Mouse (Mus musculus) heart, embryonic 14.5 days (tissue): Measurements from ENCODE around the gene Hcn2. TPM values are rescaled to one million over a fixed set of nuclear protein-coding genes. Genes with fewer than 3 reads are reported as not detected.
"Not testable (repeated sequence)": the region's sequence is repeated elsewhere in the genome, so short reads cannot be mapped to it uniquely, and the experiment has no call there.

Experiments
- ATAC-seq: fragments of 200-750 bp; cut with Nextera tagmentation; 2 replicates; pipeline ENCODE4 v1.8.0; 2017; ENCODE audit warnings: low read depth, moderate TSS enrichment; ENCODE audit not compliant: insufficient number of reproducible peaks, insufficient read depth, low FRiP score
- H3K27ac ChIP-seq, 2 experiments: fragments of 200-500 bp in 1 of 2; fragments of 300-500 bp in 1 of 2; sonication (generic) in 1 of 2; replicated peaks in 1 of 2; 2 replicates each; pipeline ENCODE4 v1.5.1; 2012 to 2014; ENCODE audit warnings: low read depth in 2 of 2, low read length in 2 of 2, control low read depth in 1 of 2, mild to moderate bottlenecking in 1 of 2, mixed read lengths in 1 of 2; ENCODE audit not compliant: control insufficient read depth in 1 of 2, insufficient read depth in 1 of 2
- H3K27me3 ChIP-seq: fragments of 300-500 bp; sonication (generic); 2 replicates; pipeline ENCODE4 v1.6.1; 2014; ENCODE audit warnings: mild to moderate bottlenecking, low read length, control low read depth; ENCODE audit not compliant: control insufficient read depth, insufficient read depth
- H3K36me3 ChIP-seq: fragments of 300-500 bp; sonication (generic); 2 replicates; pipeline ENCODE4 v1.6.1; 2014; ENCODE audit warnings: mild to moderate bottlenecking, control low read depth, low read length, mixed read lengths; ENCODE audit not compliant: control insufficient read depth, insufficient read depth
- H3K4me1 ChIP-seq, 2 experiments: fragments of 200-500 bp in 1 of 2; fragments of 300-500 bp in 1 of 2; sonication (generic) in 1 of 2; 2 replicates each; pipeline ENCODE4 v1.6.1; 2012 to 2014; ENCODE audit warnings: low read length in 2 of 2, control low read depth in 1 of 2, mixed read lengths in 1 of 2; ENCODE audit not compliant: control insufficient read depth in 2 of 2, insufficient read depth in 2 of 2
- H3K4me2 ChIP-seq: fragments of 300-500 bp; sonication (generic); 2 replicates; pipeline ENCODE4 v1.6.1; 2014; ENCODE audit warnings: mild to moderate bottlenecking, low read length
- H3K4me3 ChIP-seq, 2 experiments: fragments of 200-500 bp in 1 of 2; fragments of 300-500 bp in 1 of 2; sonication (generic) in 1 of 2; 2 replicates each; pipeline ENCODE4 v1.5.1; 2012 to 2014; ENCODE audit warnings: low read length in 2 of 2, mild to moderate bottlenecking in 2 of 2, control low read depth in 1 of 2, low read depth in 1 of 2, moderate library complexity in 1 of 2; ENCODE audit not compliant: control insufficient read depth in 1 of 2, insufficient read depth in 1 of 2
- H3K9ac ChIP-seq: fragments of 300-500 bp; sonication (generic); 2 replicates; pipeline ENCODE4 v1.6.1; 2014; ENCODE audit warnings: mild to moderate bottlenecking, low read length
- H3K9me3 ChIP-seq: fragments of 300-500 bp; sonication (generic); 2 replicates; pipeline ENCODE4 v1.6.1; 2016; ENCODE audit warnings: low read length, control low read depth; ENCODE audit not compliant: control insufficient read depth
- WGBS: fragments of 180-500 bp; shearing (Covaris S2); extraction: QIAGEN DNeasy Blood & Tissue Kit; methylation state at CpG from one replicate; pipeline ENCODE4 v1.1.7; 2014; 5-methylcytosine and 5-hydroxymethylcytosine counted together
- polyA plus RNA-seq: library from polyadenylated mRNA; unstranded; fragments of >200 nt; fragmentation: Nextera tagmentation; extraction: Ambion mirVana; gene quantifications from 2 replicates; pipeline ENCODE4 v1.2.1, GENCODE M21; 2014

Hcn2 gene
- polyA plus RNA-seq, 1 experiment from 2014 or later = 0.05 TPM

DNA sequence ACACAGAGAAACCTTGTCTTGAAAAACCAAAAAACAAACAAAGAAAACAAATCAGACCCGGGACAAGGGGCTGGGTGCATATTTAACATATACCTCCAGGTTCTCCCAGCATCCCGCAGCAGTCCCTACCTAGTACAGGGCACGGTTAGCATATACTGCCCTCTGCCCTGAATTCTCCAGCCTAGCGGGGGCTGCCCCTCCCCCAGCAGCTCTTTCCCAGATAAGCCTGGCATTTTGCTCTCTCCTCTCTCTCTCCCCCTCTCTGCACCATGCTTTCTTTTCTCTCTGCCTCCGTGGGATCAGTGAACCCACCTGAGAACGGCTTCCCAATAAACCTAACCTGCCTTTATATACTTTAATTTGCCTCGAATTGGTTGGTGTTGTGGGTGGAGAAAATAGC, 15.8 kb upstream of the Hcn2 start:
- Histone ChIP-seq H3K27ac (peak overlapping the region; percentile 47 to 86), H3K27me3 (no peaks in the 10 kb centered on the region), H3K4me1 (peaks cover 29 to 34% of the 10 kb centered on the region in 2 experiments), H3K36me3 (no peaks in the 10 kb centered on the region), H3K9me3 (no peaks in the 10 kb centered on the region), H3K4me3 (no peak overlapping the region), H3K9ac (0 out of 2 replicates have a peak overlapping the region, but pooled peaks have one; percentile 56), H3K4me2 (peak overlapping the region; percentile 41)
- no peak for ATAC-seq
- WGBS = 23% methylated on average over 7 of the region's 7 CpGs

DNA sequence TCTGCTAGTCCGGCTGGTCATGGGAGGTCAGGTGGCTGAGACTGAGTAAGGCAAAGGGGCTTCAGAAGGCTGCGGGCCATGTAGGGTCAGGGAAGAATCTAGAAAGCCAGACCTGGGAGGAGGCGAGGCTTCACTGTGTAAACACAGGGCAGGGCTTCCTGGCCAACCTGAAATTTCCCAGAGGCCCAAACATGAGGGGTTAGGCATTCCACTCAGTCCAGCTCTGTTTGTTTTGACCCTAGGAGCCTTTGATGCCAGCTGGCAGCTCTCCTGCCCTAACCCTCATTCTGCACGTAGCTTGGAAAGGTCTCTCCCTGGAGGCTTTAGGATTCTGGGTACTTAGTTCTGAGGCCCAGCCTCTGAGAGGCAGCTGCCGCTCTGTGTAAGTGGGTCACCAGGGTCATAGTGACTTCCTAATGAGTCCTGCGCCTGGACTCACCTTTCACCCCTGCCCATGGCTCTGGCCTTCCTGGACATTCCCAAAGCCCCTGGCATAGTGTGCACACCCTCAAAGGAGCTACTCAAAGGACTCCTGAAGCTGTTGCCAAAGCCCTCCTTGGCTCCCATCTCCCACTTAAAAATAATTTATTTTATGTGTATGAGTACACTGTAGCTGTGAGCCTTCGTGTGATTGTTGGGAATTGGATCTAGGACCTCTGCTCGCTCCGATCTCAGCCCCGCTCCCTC, 14.8 kb upstream of the Hcn2 start:
- H3K4me2 ChIP-seq = peak overlapping the region; percentile 41; the same call in 1 of the 2 replicates

DNA sequence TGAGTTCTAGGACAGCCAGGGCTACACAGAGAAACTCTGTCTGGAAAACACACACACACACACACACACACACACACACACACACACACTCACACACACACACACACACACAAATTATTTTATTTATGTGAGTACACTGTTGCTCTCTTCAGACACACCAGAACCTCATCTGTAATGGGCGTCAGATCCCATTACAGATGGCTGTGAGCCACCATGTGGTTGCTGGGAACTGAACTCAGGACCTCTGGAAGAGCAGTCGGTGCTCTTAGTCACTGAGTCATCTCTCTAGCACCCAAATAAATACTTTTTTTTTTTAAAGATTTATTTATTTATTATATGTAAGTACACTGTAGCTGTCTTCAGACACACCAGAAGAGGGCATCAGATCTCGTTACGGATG, 13.5 kb upstream of the Hcn2 start:
- peaks cover 38 to 46% of the 10 kb centered on the region in 2 experiments for H3K4me1 ChIP-seq
- not testable (repeated sequence) for H3K4me3 ChIP-seq, H3K9ac ChIP-seq, H3K4me2 ChIP-seq, H3K27ac ChIP-seq, H3K27me3 ChIP-seq, H3K9me3 ChIP-seq, ATAC-seq
- H3K36me3 ChIP-seq = peaks cover 20% of the 10 kb centered on the region
- 90% methylated on average over 3 of the region's 4 CpGs for WGBS

More for the DNA sequence above, 14.8 kb upstream of the Hcn2 start:
- H3K4me1 ChIP-seq = peaks cover 29 to 34% of the 10 kb centered on the region in 2 experiments
- no peaks in the 10 kb centered on the region for H3K27me3 ChIP-seq
- H3K9ac ChIP-seq = peak overlapping the region; percentile 56; the same call in 1 of the 2 replicates
- WGBS = 49% methylated on average over 10 of the region's 10 CpGs
- peak overlapping the region; percentile 47 to 86 for H3K27ac ChIP-seq
- peaks cover 6% of the 10 kb centered on the region for H3K36me3 ChIP-seq
- H3K4me3 ChIP-seq = no peak overlapping the region
- ATAC-seq = no peak
- H3K9me3 ChIP-seq = no peaks in the 10 kb centered on the region

DNA sequence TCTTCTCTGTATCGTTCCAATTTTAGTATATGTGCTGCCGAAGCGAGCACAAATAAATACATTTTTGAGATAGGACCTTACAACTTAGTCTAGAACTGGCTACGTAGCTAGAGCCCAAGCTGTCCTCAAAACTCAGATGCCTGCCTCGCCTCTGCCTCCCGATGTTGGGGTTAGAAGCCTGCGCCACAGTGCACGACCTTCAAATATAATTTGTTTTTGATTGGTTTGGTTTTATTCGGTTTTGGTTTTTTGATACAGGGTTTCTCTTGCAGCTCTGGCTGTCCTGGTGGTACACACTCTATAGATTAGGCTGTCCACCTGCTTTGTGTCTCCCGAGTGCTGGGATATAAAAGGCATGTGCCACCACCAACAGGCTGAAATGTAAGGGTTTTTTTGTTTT, 12.9 kb upstream of the Hcn2 start:
- Histone ChIP-seq H3K27me3 (no peaks in the 10 kb centered on the region), H3K36me3 (peaks cover 25% of the 10 kb centered on the region), H3K27ac (peak overlapping the region; percentile 56 to 91), H3K9me3 (no peaks in the 10 kb centered on the region), H3K4me3 (peak overlapping the region in 1 of 2 experiments; percentile 89; a peak in 2 of 4 replicates), H3K9ac (peak overlapping the region; percentile 35), H3K4me1 (peaks cover 38 to 52% of the 10 kb centered on the region in 2 experiments), H3K4me2 (peak overlapping the region; percentile 60)
- ATAC-seq = no peak
- WGBS = 80% methylated on average over 10 of the region's 10 CpGs

- Histone ChIP-seq H3K4me1 (peaks cover 43 to 60% of the 10 kb centered on the region in 2 experiments), H3K27ac (peak within 1 kb of the TSS; percentile 81 to 91)
- under 1% methylated on average over 64 of the region's 65 CpGs for WGBS
Measured at GRCm38 (mm10) chr10:79704065-79704969, 12.1 kb upstream of the Hcn2 start, which contains the start of gene Bsg. Gene Bsg (plus strand): TSS chr10:79704491.

DNA sequence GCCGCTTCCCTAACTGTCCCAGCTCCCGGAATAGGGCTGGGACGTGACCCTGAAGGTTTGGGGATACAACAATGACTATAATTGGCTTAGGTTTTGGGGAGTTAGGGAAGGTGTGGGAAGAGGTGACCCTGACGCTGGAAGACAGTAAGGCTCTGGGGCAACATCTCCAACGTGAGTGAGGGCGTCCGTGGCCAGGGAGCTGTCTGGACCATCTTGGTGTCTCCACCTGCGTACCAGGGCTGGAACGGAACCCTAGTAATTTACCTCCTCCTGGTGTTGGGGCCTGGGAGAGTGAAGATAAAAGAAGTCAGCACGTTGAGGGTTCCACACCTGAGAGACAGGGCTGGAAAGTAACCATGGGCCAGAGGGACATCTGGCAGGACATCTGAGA, 11.5 kb upstream of the Hcn2 start:
- whole genome bisulfite sequencing = 3% methylated on average over 10 of the region's 10 CpGs
- no peak for ATAC-seq
- peak overlapping the region; percentile 96 for H3K9ac ChIP-seq
- peaks cover 40% of the 10 kb centered on the region for H3K36me3 ChIP-seq
- no peaks in the 10 kb centered on the region for H3K9me3 ChIP-seq
- no peaks in the 10 kb centered on the region for H3K27me3 ChIP-seq
- H3K4me2 ChIP-seq = peak overlapping the region; percentile 93
- H3K27ac ChIP-seq = peak overlapping the region; percentile 81 to 91
- peak overlapping the region; percentile 77 to 89 for H3K4me3 ChIP-seq
- peaks cover 49 to 66% of the 10 kb centered on the region in 2 experiments for H3K4me1 ChIP-seq

More at GRCm38 (mm10) chr10:79704065-79704969, 12.1 kb upstream of the Hcn2 start, which contains the start of gene Bsg:
- peak within 1 kb of the TSS; percentile 93 for H3K4me2 ChIP-seq
- H3K27me3 ChIP-seq = no peaks in the 10 kb centered on the region
- H3K36me3 ChIP-seq = peaks cover 33% of the 10 kb centered on the region
- H3K9ac ChIP-seq = peak within 1 kb of the TSS; percentile 96
- peak within 1 kb of the TSS; percentile 77 to 89 for H3K4me3 ChIP-seq
- H3K9me3 ChIP-seq = no peaks in the 10 kb centered on the region
- ATAC-seq = peak; percentile 96

DNA sequence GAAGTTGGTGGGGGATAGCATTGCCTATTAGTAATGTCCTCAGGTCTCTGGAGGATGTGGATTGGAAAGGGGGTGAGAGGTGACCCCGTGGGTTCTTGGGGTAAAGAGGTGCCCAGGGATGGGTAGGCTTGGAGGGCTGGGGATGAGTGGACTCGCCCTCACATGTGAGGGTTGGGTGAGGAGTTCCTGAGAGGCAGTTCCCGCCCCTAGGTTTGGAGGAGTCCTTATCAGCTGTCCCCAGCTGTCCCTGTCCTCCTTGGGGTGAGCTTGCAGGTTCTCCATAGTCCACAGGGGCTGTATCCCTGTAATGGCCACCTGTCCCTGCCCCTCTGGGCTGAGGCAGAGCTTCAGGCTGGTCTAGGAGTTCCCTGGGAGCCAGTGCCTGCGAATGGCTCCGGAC, 10.5 kb upstream of the Hcn2 start:
- peaks cover 45 to 62% of the 10 kb centered on the region in 2 experiments for H3K4me1 ChIP-seq
- H3K4me2 ChIP-seq = peak overlapping the region; percentile 93
- peaks cover 49% of the 10 kb centered on the region for H3K36me3 ChIP-seq
- WGBS = 61% methylated on average over 5 of the region's 5 CpGs
- peak overlapping the region; percentile 77 to 89 for H3K4me3 ChIP-seq
- no peaks in the 10 kb centered on the region for H3K27me3 ChIP-seq
- no peaks in the 10 kb centered on the region for H3K9me3 ChIP-seq
- H3K9ac ChIP-seq = peak overlapping the region; percentile 96
- no peak for ATAC-seq
- peak overlapping the region; percentile 29 to 64; a peak in 3 of 4 replicates for H3K27ac ChIP-seq
